Mouse (Mus musculus) spleen, adult 18-20 months (tissue): Measurements from ENCODE around the gene Bicra.

Experiments used
- DNase-seq, 2 experiments: peaks; one replicate each; pipeline ENCODE4 v3.0.0; 2022; ENCODE audit warnings: mixed read lengths in 2 of 2

The Bicra gene

GRCm38 (mm10) chr7:16047338-16048146 is at the start of gene Bicra:
Bicra (minus strand) TSS chr7:16047921.
- peak; percentile 75 to 80 for DNase-seq

DNA sequence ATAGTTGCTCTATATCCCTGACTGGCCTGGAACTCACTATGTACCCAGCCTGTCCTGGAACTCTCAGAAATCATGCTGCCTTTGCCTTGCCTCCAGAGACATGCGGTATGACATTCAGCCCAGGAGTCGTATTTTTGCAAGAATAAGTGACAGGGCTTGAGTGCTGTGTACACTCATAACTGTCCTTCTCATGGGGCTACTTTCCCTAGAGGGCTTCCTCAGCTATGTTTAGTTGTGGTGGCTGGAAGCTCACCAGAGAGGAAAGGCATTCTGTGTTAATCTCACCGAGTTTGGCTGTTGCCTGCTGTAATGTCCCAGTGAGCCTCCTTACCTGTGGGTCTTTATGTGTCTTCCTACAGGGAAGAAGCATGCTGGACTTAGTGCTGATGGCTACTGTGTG is 46.9 kb upstream of the Bicra start:
- no peak for DNase-seq

GRCm38 (mm10) chr7:16087587-16087986 is 39.9 kb upstream of the Bicra start:
- DNase-seq, result no peak

DNA sequence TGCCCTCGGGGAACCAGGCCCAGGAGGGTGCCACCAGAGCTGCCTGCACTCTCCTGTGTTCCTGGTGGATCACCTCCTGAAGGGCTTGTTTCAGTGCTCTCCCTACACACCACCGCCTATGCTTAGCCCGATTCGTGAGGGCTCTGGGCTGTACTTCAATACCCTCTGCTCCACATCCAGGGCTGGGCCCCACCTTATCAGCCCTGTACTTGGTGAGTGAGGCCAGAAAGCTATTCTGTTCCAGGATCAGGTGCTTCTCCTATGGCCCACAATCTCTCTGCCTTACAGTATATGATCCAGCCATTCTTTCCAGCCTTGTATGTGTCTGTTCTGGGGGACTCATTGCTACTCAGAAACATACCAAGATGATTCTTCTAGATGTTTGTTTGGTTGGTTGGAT is 35.6 kb upstream of the Bicra start:
- no peak for DNase-seq

GRCm38 (mm10) chr7:16080581-16080980 is 32.9 kb upstream of the Bicra start:
- no peak for DNase-seq

DNA sequence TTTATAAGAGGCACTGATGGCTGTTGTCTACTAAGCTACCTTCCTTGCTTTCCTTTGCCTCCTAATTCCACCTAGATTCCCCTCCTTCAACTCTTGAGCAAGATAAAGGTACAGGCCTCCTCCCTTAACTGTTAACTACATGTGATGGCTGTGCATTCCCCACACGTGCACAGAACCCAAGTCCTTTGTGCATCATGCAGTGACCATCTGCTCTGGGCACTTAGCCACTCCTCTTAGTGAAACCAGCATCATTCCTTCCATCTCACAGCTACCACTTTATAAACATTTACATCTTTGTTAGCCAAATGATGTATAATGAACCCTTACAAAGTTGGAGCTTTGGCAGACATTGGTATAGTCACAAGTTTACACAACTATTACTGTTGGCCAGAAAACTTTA is 32.2 kb upstream of the Bicra start:
- no peak for DNase-seq

GRCm38 (mm10) chr7:16071906-16072305 is 24.2 kb upstream of the Bicra start:
- DNase-seq, result no peak

GRCm38 (mm10) chr7:16070846-16071245 is 23.1 kb upstream of the Bicra start:
- no peak for DNase-seq

DNA sequence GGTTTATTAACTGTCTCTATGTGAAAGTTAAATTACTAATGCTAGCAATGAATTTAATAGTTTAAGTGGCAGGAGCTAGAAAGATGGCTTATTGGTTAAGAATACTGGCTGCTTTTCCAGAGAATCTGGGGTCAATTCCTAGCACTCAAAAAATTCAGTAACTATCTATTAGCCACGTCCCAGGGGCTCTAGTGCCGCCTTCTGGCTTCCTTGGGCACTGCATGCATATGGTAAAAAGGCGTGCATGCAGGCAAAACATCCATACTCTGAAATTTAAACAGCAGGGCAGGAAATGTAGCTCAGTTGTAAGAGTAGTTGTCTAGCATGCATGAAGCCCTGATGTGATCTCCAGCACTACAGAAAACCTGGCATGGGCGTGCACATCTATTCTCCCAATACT is 15.8 kb upstream of the Bicra start:
- no peak for DNase-seq

DNA sequence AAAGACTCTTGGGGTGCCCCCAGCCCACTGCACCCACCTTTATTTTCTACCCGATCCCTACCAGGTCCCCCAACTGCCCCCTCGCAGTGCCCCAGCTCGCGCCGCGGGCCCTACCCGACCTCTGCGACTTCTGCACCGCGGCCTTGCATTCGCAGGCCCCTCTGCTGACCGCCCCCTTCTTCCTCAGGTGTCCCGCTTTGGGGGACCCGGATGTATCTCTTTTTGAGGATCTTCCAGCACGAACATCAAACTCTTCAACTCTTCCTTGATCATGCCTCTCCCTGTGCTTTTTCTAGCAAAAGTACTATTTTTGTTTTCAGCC is 14.3 kb upstream of the Bicra start:
- no peak for DNase-seq

GRCm38 (mm10) chr7:16061219-16062098 is 13.7 kb upstream of the Bicra start, which contains the start of gene Zfp541:
Zfp541 (plus strand) TSS chr7:16061814.
- DNase-seq, result no peak

DNA sequence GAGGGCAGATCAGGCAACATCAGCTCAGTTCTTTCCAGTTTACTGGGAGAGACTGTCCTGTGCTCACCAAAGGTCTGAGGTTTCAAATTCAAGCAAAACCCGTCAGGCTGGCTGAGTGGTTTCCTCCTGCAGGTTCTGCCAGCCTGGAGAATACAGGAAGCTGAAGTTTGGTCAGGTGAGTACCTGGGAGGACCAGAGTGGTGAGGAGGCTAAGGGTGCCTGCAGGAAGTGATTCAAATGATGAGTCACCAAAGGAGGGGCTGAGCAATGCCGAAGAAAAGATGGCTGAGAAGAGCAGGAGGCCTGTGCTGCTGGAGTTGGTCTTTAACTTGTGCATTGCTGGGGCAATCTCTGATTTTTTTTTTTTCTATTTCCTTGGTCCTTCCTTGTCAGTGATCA is 9.4 kb upstream of the Bicra start:
- DNase-seq, result no peak

- no peak for DNase-seq
Observed at GRCm38 (mm10) chr7:16056459-16057135, 8.9 kb upstream of the Bicra start.

DNA sequence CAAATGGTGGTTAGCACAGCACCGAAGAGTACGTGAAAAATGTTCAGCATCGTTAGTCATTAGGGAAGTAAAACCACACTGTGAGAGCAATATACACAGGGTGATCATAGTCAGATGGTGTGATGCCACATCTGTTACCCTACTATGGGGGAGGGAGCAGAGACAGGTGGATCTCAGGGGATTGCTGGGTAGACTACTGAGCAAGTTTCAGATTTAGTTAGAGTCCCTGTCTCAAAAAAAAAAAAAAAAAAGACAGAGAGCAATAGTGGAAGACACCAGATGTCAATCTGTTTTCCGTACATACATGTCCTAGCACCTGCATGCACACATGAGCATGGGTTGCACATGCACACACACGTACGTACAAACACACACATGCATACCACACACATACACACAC is 7.9 kb upstream of the Bicra start:
- DNase-seq, result no peak

GRCm38 (mm10) chr7:16054966-16055365 is 7.2 kb upstream of the Bicra start:
- DNase-seq, result no peak

DNA sequence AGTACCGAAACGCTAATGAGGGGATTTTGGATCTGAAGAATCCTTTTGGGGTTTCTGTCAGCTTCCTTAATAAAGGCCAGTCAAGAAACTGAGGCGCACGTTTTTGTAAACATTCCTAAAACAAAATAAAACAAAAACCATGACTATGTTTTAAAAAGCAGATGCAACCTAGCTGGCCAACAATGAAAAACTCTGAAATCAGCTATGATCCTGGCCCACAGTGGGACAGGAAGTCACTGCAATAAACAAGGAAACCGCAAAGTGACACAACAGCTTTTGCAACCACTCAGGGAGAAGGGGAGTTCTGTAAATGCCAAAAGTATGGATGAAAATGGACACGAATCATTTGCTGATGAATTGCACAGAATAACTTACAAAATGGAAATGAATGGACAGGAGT is 5.4 kb upstream of the Bicra start:
- no peak for DNase-seq

DNA sequence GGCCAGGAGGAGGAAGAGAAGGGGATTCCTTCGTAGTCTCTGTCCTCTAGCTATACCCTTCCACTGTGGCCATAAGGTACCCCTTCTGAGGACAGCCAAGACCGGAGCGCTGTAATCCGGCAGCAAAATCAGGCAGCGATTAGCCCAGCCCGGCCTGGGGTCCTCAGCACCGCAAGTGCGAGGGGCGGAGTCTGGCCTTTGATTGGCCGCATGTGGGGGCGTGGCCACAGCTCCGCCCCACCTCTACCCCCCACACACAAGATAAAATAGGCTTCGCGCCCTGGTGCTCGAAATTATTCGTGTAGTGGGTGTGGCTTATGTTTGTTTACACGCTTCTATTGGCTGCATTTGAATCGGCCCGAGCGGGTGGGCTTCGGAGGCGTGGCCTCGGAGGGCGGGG is 5.0 kb upstream of the Bicra start:
- DNase-seq, result peak; percentile 93 to 96

GRCm38 (mm10) chr7:16051883-16052595 is 4.3 kb upstream of the Bicra start:
- DNase-seq, result peak; percentile 66 to 81

DNA sequence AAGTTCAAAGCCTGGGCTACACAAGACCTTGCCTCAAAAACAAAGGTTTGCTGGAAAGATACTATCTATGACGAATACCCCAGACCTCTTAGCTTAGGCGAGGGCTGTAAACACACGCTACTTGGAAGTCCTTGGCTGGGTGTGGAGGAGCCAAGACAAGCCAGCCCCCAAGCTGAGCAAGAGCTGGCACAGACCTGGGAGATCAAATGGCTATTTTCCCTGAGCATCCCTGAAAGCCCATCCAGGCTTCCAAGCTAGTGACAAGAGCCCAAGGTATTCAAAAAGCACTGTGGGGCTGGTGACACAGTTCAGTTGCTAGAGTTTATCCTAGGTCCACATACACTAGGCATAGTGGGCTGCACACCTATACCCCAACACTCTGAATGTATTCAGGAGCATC is 2.9 kb upstream of the Bicra start:
- no peak for DNase-seq

- no peak for DNase-seq
Observed at GRCm38 (mm10) chr7:16049576-16049915, 1.8 kb upstream of the Bicra start.

DNA sequence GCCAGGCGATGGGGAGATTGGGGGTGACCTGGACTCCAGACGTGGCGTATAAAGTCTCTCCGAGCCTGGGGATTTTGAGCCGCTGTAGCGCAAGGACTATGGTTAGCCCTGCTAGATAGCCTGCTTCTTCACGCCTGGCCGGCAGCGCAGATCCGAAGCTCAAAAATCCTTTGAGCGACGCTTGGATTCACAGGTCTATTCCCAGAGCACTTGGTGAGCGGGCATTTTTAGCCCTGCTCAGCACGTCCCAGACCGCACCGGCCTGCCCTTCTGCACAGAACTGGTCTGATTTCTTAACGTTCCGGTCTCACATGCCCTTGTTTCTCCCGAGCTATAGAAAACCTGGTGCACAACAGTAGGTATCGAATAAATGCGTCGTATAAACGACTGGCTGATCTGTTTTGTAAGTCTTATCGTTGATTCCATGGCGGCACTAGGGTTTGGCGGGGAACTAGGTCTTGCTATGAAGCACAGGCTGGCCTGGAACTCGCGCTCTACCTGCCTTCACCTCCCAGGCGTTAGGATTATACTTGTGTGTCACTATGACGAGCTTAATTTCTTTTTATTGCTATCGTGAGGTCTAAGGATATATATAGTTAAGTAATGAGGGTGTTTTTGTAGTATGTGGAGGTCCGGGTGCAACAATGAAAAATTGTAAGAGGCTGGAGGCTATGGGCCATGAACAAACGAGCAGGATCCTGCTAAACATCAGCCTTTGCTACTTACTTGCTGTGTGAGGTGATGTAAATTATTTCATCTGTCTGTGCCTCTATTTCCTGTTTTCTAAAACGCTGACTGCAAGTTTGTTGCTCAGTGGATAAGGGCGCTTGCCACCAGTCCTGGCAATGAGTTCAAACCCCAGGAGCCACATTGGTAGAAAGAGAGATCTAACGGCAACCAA is 1.2 kb upstream of the Bicra start:
- no peak for DNase-seq

DNA sequence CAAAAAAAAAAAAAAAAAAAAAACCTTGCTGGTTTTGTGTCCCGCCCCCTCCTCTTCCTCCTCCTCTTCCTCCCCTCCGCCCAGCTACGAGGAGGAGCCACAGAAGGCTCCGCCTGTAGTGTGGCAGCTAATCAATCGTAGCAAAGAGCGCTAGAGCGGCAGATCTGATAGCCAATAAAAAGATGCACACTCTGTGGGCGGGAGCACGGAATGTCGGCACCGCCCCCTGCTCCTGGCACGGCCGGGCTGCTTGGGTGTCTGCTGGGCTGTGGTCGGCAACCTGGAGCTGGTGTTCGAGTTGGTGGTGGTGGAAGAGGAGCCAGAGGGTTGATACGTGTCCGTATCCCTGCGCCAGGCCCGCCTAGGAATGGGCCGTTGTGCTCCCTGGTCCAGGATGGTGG is 443 bp upstream of the Bicra start:
- DNase-seq, result peak; percentile 95 to 97
